Mouse (Mus musculus) brain, embryonic 14.5 days (tissue): Measurements from ENCODE around the gene Zzef1. TPM values are rescaled to one million over a fixed set of nuclear protein-coding genes. Genes with fewer than 3 reads are reported as not detected.

Source experiments
- DNase-seq: peaks from one replicate; pipeline ENCODE4 v3.0.0-alpha.2; 2011; ENCODE audit warnings: low read depth
- CTCF ChIP-seq: fragments of 200-500 bp; IDR thresholded peaks from 2 replicates; pipeline ENCODE4 v1.5.1; 2012; ENCODE audit warnings: inconsistent platforms, mild to moderate bottlenecking, moderate library complexity, borderline replicate concordance; ENCODE audit not compliant: insufficient read depth, insufficient read length; ENCODE audit errors: extremely low read depth
- POLR2A ChIP-seq: fragments of 200-500 bp; IDR thresholded peaks from 2 replicates; pipeline ENCODE4 v1.6.1; 2012; ENCODE audit warnings: mild to moderate bottlenecking, inconsistent platforms, borderline replicate concordance; ENCODE audit not compliant: poor library complexity, insufficient read depth, insufficient read length, severe bottlenecking; ENCODE audit errors: extremely low read depth
- polyA plus RNA-seq: library from polyadenylated mRNA; depleted of rRNA; stranded (reverse); fragments of >200 nt; gene quantifications from 2 replicates; pipeline ENCODE4 v1.2.3, GENCODE M21; 2012

Zzef1 gene
- polyA plus RNA-seq, 1 experiment, result 38.1 TPM

GRCm38 (mm10) chr11:72778957-72779356 lies 17.1 kb upstream of the Zzef1 start:
- DNase-seq, result no peak
- no peak for TF ChIP-seq POLR2A
- no peak for TF ChIP-seq CTCF

GRCm38 (mm10) chr11:72782103-72782502 lies 13.9 kb upstream of the Zzef1 start:
- TF ChIP-seq CTCF (no peak), POLR2A (no peak)
- DNase-seq, result no peak

- DNase-seq, result no peak
- no peak for TF ChIP-seq CTCF
- no peak for TF ChIP-seq POLR2A
Measured at GRCm38 (mm10) chr11:72782503-72782902, 13.5 kb upstream of the Zzef1 start.

GRCm38 (mm10) chr11:72792033-72792432 lies 4.0 kb upstream of the Zzef1 start:
- no peak for DNase-seq
- TF ChIP-seq POLR2A, result no peak
- TF ChIP-seq CTCF, result no peak

- no peak for TF ChIP-seq POLR2A
- TF ChIP-seq CTCF, result no peak
- DNase-seq, result no peak
Measured at GRCm38 (mm10) chr11:72795149-72795454, 924 bp upstream of the Zzef1 start.

GRCm38 (mm10) chr11:72796296-72796687 lies 266 bp downstream of the Zzef1 start:
- TF ChIP-seq CTCF (no peak), POLR2A (no peak)
- no peak for DNase-seq

- TF ChIP-seq CTCF (no peak), POLR2A (no peak)
- DNase-seq, result no peak
Measured at GRCm38 (mm10) chr11:72796773-72797338, 830 bp downstream of the Zzef1 start.

- DNase-seq, result no peak
- TF ChIP-seq POLR2A, result no peak
- TF ChIP-seq CTCF, result no peak
Measured at GRCm38 (mm10) chr11:72798112-72798511, 2.1 kb downstream of the Zzef1 start.

GRCm38 (mm10) chr11:72801182-72801581 lies 5.2 kb downstream of the Zzef1 start:
- TF ChIP-seq CTCF (no peak), POLR2A (no peak)
- DNase-seq, result no peak

- no peak for TF ChIP-seq POLR2A
- peak; percentile 9 for DNase-seq
Measured at GRCm38 (mm10) chr11:72803038-72803437, 7.0 kb downstream of the Zzef1 start.

- TF ChIP-seq POLR2A (no peak), CTCF (no peak)
- no peak for DNase-seq
Measured at GRCm38 (mm10) chr11:72804586-72804985, 8.6 kb downstream of the Zzef1 start.

- no peak for TF ChIP-seq POLR2A
- no peak for TF ChIP-seq CTCF
- DNase-seq, result no peak
Measured at GRCm38 (mm10) chr11:72805232-72805631, 9.2 kb downstream of the Zzef1 start.
